Mouse (Mus musculus): Measurements from ENCODE around the gene Mthfd1l.

GRCm38 (mm10) chr10:4154035-4154434 is 181.1 kb downstream of the Mthfd1l start:
- TF ChIP-seq CTCF (IDR thresholded peaks at IDR 0.05; ENCODE audit: borderline replicate concordance, insufficient read depth, low read depth, low read length) (no peak), POLR2A (IDR thresholded peaks at IDR 0.05; ENCODE audit: borderline replicate concordance, insufficient read depth, low read length) (no peak)
